Mouse (Mus musculus): ENCODE data around the gene Rimbp3. TPM values are rescaled to one million over a fixed set of nuclear protein-coding genes. Genes with fewer than 3 reads are reported as not detected.

The Rimbp3 gene
- total and polyA plus RNA-seq, 3 experiments, result 0.06 to 0.34 TPM; not detected in 1

DNA sequence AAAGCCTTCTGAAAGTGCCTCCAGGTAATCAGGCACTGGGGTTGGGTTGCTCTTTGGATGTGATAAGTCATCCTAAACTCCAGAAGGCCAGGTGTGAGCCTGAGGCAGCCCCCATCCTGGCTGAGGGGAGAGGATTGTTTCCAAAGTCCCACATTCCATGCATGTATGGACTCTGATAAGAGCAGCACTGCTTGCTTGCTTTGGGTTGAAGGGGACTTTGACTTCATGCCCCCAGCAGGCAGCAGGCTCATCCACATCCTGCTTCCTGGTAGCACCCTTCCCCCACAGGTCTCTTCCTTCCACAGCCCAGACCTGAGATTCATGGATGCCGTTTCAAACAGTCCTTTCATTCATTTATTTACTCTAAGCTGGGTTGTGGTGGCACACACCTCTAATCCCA, 35.3 kb downstream of the Rimbp3 start:
- Histone ChIP-seq H3K79me2 (replicated peaks; ENCODE audit: control insufficient read depth, extremely low read depth, insufficient read depth, poor library complexity, severe bottlenecking) (peaks cover 10% of the 10 kb centered on the region), H3K36me3 (replicated peaks in 1 of 2; ENCODE audit: control insufficient read depth in 1 of 2, insufficient read depth in 1 of 2, low read length in 1 of 2) (peaks cover 0 to 22% of the 10 kb centered on the region in 2 experiments), H3K4me3 (replicated peaks in 1 of 3; ENCODE audit: low read depth in 2 of 3, low read length in 2 of 3, poor library complexity in 1 of 3) (no peak overlapping the region), H3K27ac (ENCODE audit: insufficient read depth, low read depth) (no peak overlapping the region), H3K9me3 (replicated peaks; ENCODE audit: low read length) (no peaks in the 10 kb centered on the region), H3K4me2 (ENCODE audit: insufficient read depth, low read depth, poor library complexity, severe bottlenecking) (no peak overlapping the region), H3K27me3 (replicated peaks) (no peaks in the 10 kb centered on the region), H3K9ac (ENCODE audit: insufficient read depth, low read depth) (no peak overlapping the region), H3K4me1 (ENCODE audit: control insufficient read depth in 1 of 2, insufficient read depth in 2 of 2) (peaks cover 0 to 12% of the 10 kb centered on the region in 2 experiments; a peak in 2 of 4 replicates)
- dilution Hi-C loops (cut with MboI; ENCODE audit: extremely low pct_ligation_motif_present, extremely low pct_unique_long_range_greater_than_20kb, low sequenced_read_pairs), result no loop called here
- no peak for TF ChIP-seq IRF4 (IDR thresholded peaks at IDR 0.05; ENCODE audit: low read depth, low read length)
- no peak for TF ChIP-seq POLR2AphosphoS2 (IDR thresholded peaks at IDR 0.05; ENCODE audit: low read depth, low read length)
- TF ChIP-seq TBP (conservative IDR thresholded peaks at IDR 0.05; ENCODE audit: low read depth, low read length), result no peak
- no peak for TF ChIP-seq RAD21 (IDR thresholded peaks at IDR 0.05; ENCODE audit: low read depth, low read length)
- TF ChIP-seq E2F4 (IDR thresholded peaks at IDR 0.05; ENCODE audit: insufficient replicate concordance, low read depth, low read length), result no peak
- no peak for TF ChIP-seq ELF1 (IDR thresholded peaks at IDR 0.05; ENCODE audit: low read depth, low read length)
- no peak for TF ChIP-seq USF1 (IDR thresholded peaks at IDR 0.05; ENCODE audit: low read depth, low read length)
- TF ChIP-seq GABPA (IDR thresholded peaks at IDR 0.05; ENCODE audit: insufficient replicate concordance, low read depth, low read length), result no peak
- no peak for TF ChIP-seq MAZ (IDR thresholded peaks at IDR 0.05; ENCODE audit: low read depth, low read length)
- TF ChIP-seq HCFC1 (IDR thresholded peaks at IDR 0.05; ENCODE audit: low read depth, low read length), result no peak
- no peak for TF ChIP-seq SMC3 (IDR thresholded peaks at IDR 0.05; ENCODE audit: low read depth, low read length)
- no peak for TF ChIP-seq MAX (IDR thresholded peaks at IDR 0.05; ENCODE audit: low read length)
- no peak for TF ChIP-seq MAFK (IDR thresholded peaks at IDR 0.05; ENCODE audit: insufficient replicate concordance, low read length)
- TF ChIP-seq TCF12 (IDR thresholded peaks at IDR 0.05; ENCODE audit: low read depth, low read length), result no peak
- in situ Hi-C loops (cut with MboI; ENCODE audit: low pct_ligation_motif_present, low pct_unique_long_range_greater_than_20kb, low sequenced_read_pairs), result no loop called here
- no peak for DNase-seq (ENCODE audit: extremely low read depth)

GRCm38 (mm10) chr16:17244996-17245395, 36.6 kb downstream of the Rimbp3 start:
- Histone ChIP-seq H3K79me2 (replicated peaks; ENCODE audit: control insufficient read depth, extremely low read depth, insufficient read depth, poor library complexity, severe bottlenecking) (peaks cover 14% of the 10 kb centered on the region; the same call in 1 of the 2 replicates), H3K27me3 (replicated peaks) (no peaks in the 10 kb centered on the region), H3K36me3 (replicated peaks in 1 of 2; ENCODE audit: control insufficient read depth in 1 of 2, insufficient read depth in 1 of 2, low read length in 1 of 2) (peaks cover 0 to 16% of the 10 kb centered on the region in 2 experiments), H3K9ac (ENCODE audit: insufficient read depth, low read depth) (no peak overlapping the region), H3K4me2 (ENCODE audit: insufficient read depth, low read depth, poor library complexity, severe bottlenecking) (no peak overlapping the region), H3K4me1 (ENCODE audit: control insufficient read depth in 1 of 2, insufficient read depth in 2 of 2) (peaks cover 7 to 25% of the 10 kb centered on the region in 2 experiments), H3K27ac (ENCODE audit: insufficient read depth, low read depth) (no peak overlapping the region), H3K9me3 (replicated peaks; ENCODE audit: low read length) (no peaks in the 10 kb centered on the region), H3K4me3 (replicated peaks in 1 of 3; ENCODE audit: low read depth in 2 of 3, low read length in 2 of 3, poor library complexity in 1 of 3) (no peak overlapping the region)
- DNase-seq (ENCODE audit: extremely low read depth), result no peak
- in situ Hi-C loops (cut with MboI; ENCODE audit: low pct_ligation_motif_present, low pct_unique_long_range_greater_than_20kb, low sequenced_read_pairs) (no loop called here), dilution Hi-C loops (cut with MboI; ENCODE audit: extremely low pct_ligation_motif_present, extremely low pct_unique_long_range_greater_than_20kb, low sequenced_read_pairs) (no loop called here)
- no peak for TF ChIP-seq SMC3 (IDR thresholded peaks at IDR 0.05; ENCODE audit: low read depth, low read length)
- TF ChIP-seq KAT2A (IDR thresholded peaks at IDR 0.05; ENCODE audit: insufficient replicate concordance, low read length), result no peak
- TF ChIP-seq MEF2A (IDR thresholded peaks at IDR 0.05; ENCODE audit: borderline replicate concordance, low read depth, low read length), result no peak
- no peak for TF ChIP-seq MAZ (IDR thresholded peaks at IDR 0.05; ENCODE audit: low read depth, low read length)
- no peak for TF ChIP-seq ZMIZ1 (IDR thresholded peaks at IDR 0.05; ENCODE audit: low read depth, low read length)
- no peak for TF ChIP-seq CHD2 (IDR thresholded peaks at IDR 0.05; ENCODE audit: low read length)
- TF ChIP-seq JUND (conservative IDR thresholded peaks at IDR 0.05; ENCODE audit: low read depth, low read length), result no peak
- TF ChIP-seq ZC3H11A (IDR thresholded peaks at IDR 0.05; ENCODE audit: low read depth, low read length), result no peak
- no peak for TF ChIP-seq NELFE (IDR thresholded peaks at IDR 0.05; ENCODE audit: low read depth, low read length)
- TF ChIP-seq TBP (conservative IDR thresholded peaks at IDR 0.05; ENCODE audit: low read depth, low read length), result no peak
- no peak for TF ChIP-seq TCF12 (IDR thresholded peaks at IDR 0.05; ENCODE audit: low read depth, low read length)
- TF ChIP-seq GABPA (IDR thresholded peaks at IDR 0.05; ENCODE audit: insufficient replicate concordance, low read depth, low read length), result no peak
- TF ChIP-seq USF1 (IDR thresholded peaks at IDR 0.05; ENCODE audit: low read depth, low read length), result no peak
- TF ChIP-seq POLR2AphosphoS2 (IDR thresholded peaks at IDR 0.05; ENCODE audit: low read depth, low read length), result no peak
- no peak for TF ChIP-seq ETS1 (conservative IDR thresholded peaks at IDR 0.05; ENCODE audit: low read depth, low read length)
- no peak for TF ChIP-seq MXI1 (IDR thresholded peaks at IDR 0.05; ENCODE audit: low read depth, low read length)
